Mouse (Mus musculus) neural tube, embryonic 12.5 days (tissue): ENCODE data around the gene Rab20. TPM values are rescaled to one million over a fixed set of nuclear protein-coding genes. Genes with fewer than 3 reads are reported as not detected.

Experiments
- ATAC-seq: fragments of 200-750 bp; cut with Nextera tagmentation; 2 replicates; pipeline ENCODE4 v1.8.0; 2017; ENCODE audit warnings: low read depth, mild to moderate bottlenecking, moderate TSS enrichment, moderate library complexity; ENCODE audit not compliant: low FRiP score
- H3K27ac ChIP-seq: fragments of 300-500 bp; sonication (generic); 2 replicates; pipeline ENCODE4 v1.5.1; 2016
- H3K27me3 ChIP-seq: fragments of 300-500 bp; sonication (generic); replicated peaks from 2 replicates; pipeline ENCODE4 v1.6.1; 2016; ENCODE audit warnings: mild to moderate bottlenecking
- H3K36me3 ChIP-seq: fragments of 300-500 bp; sonication (generic); 2 replicates; pipeline ENCODE4 v1.6.1; 2016; ENCODE audit warnings: mild to moderate bottlenecking
- H3K4me1 ChIP-seq: fragments of 300-500 bp; sonication (generic); 2 replicates; pipeline ENCODE4 v1.6.1; 2016
- H3K4me2 ChIP-seq: fragments of 300-500 bp; sonication (generic); replicated peaks from 2 replicates; pipeline ENCODE4 v1.6.1; 2016; ENCODE audit warnings: mild to moderate bottlenecking
- H3K4me3 ChIP-seq: fragments of 300-500 bp; sonication (generic); 2 replicates; pipeline ENCODE4 v1.5.1; 2016
- H3K9ac ChIP-seq: fragments of 300-500 bp; sonication (generic); 2 replicates; pipeline ENCODE4 v1.6.1; 2016; ENCODE audit warnings: mild to moderate bottlenecking
- H3K9me3 ChIP-seq: fragments of 300-500 bp; sonication (generic); 2 replicates; pipeline ENCODE4 v1.6.1; 2016; ENCODE audit warnings: mild to moderate bottlenecking
- WGBS: fragments of 180-500 bp; shearing (Covaris S2); methylation state at CpG from one replicate; pipeline ENCODE4 v1.1.7; 2016; 5-methylcytosine and 5-hydroxymethylcytosine counted together
- polyA plus RNA-seq: library from polyadenylated mRNA; unstranded; fragments of >200 nt; fragmentation: Nextera tagmentation; extraction: Ambion mirVana; gene quantifications from 2 replicates; pipeline ENCODE4 v1.2.1, GENCODE M21; 2016

Gene Rab20
- polyA plus RNA-seq, 1 experiment from 2014 or later = 0.85 TPM

- H3K27ac ChIP-seq = no peak overlapping the region
- no peaks in the 10 kb centered on the region for H3K27me3 ChIP-seq
- no peak for ATAC-seq
- no peak overlapping the region for H3K9ac ChIP-seq
- peaks cover 5% of the 10 kb centered on the region; the same call in 1 of the 2 replicates for H3K4me1 ChIP-seq
- 93% methylated on average over 2 of the region's 2 CpGs for WGBS
- H3K9me3 ChIP-seq = peaks cover 7% of the 10 kb centered on the region; the same call in 1 of the 2 replicates
- no peak overlapping the region for H3K4me2 ChIP-seq
- no peak overlapping the region for H3K4me3 ChIP-seq
- H3K36me3 ChIP-seq = no peaks in the 10 kb centered on the region
Measured at GRCm38 (mm10) chr8:11463541-11463888, 15.0 kb downstream of the Rab20 start.

DNA sequence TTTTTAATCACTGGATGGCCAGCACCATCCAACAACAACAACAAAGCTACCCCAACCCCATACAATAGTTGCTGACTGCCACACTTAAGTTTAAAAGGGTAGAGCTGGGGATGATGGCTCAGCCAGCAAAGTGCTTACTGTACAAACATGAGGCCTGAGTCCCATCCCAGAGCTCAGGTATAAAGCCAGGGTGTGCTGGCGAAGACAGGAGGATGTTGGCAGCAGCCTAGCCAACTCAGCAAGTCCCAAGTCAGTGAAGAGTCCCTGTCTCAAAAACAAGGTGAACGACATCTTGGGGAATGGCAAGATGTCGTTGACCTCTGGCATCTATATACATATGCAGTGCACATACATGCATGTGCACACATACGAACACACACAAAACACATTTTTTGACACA is 15.9 kb downstream of the Rab20 start:
- 91% methylated on average over 4 of the region's 4 CpGs for WGBS
- Histone ChIP-seq H3K9ac (no peak overlapping the region), H3K4me2 (no peak overlapping the region)

GRCm38 (mm10) chr8:11461847-11462246 is 16.7 kb downstream of the Rab20 start:
- no peaks in the 10 kb centered on the region for H3K36me3 ChIP-seq
- H3K9me3 ChIP-seq = no peaks in the 10 kb centered on the region
- no peak for ATAC-seq
- H3K4me1 ChIP-seq = peaks cover 7% of the 10 kb centered on the region; the same call in 1 of the 2 replicates
- no peaks in the 10 kb centered on the region for H3K27me3 ChIP-seq
- H3K4me2 ChIP-seq = no peak overlapping the region
- H3K27ac ChIP-seq = no peak overlapping the region
- H3K4me3 ChIP-seq = no peak overlapping the region
- WGBS = 58% methylated on average over 2 of the region's 2 CpGs
- H3K9ac ChIP-seq = no peak overlapping the region

More for the DNA sequence above, 15.9 kb downstream of the Rab20 start:
- no peak for ATAC-seq
- Histone ChIP-seq H3K27me3 (no peaks in the 10 kb centered on the region), H3K4me1 (peaks cover 7% of the 10 kb centered on the region; the same call in 1 of the 2 replicates), H3K36me3 (no peaks in the 10 kb centered on the region), H3K4me3 (no peak overlapping the region), H3K9me3 (peaks cover 7% of the 10 kb centered on the region; the same call in 1 of the 2 replicates), H3K27ac (no peak overlapping the region)

DNA sequence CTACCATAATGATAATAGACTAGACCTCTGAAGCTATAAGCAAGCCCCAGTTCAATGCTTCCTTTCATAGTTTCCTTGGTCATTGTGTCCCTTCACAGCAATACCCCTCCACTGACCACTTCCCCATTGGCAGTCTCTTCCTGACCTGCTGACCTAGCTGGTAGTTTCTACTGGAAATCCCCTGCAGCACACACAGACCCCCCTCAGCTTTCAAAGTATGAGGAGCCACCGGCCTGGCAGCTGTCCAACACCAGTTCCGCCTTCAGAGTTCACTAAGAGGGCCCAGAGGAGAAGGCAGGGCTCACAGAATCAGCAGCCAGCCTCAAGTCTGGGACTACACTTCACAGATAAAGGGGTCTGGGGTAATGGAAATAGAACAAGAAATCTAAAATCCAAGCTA is 17.6 kb downstream of the Rab20 start:
- H3K4me1 ChIP-seq = peaks cover 7% of the 10 kb centered on the region; the same call in 1 of the 2 replicates
- 51% methylated on average over 2 of the region's 2 CpGs for WGBS
- ATAC-seq = no peak
- H3K36me3 ChIP-seq = no peaks in the 10 kb centered on the region
- H3K27me3 ChIP-seq = no peaks in the 10 kb centered on the region
- H3K9ac ChIP-seq = no peak overlapping the region
- H3K9me3 ChIP-seq = no peaks in the 10 kb centered on the region
- H3K4me2 ChIP-seq = no peak overlapping the region
- no peak overlapping the region for H3K4me3 ChIP-seq
- H3K27ac ChIP-seq = no peak overlapping the region

DNA sequence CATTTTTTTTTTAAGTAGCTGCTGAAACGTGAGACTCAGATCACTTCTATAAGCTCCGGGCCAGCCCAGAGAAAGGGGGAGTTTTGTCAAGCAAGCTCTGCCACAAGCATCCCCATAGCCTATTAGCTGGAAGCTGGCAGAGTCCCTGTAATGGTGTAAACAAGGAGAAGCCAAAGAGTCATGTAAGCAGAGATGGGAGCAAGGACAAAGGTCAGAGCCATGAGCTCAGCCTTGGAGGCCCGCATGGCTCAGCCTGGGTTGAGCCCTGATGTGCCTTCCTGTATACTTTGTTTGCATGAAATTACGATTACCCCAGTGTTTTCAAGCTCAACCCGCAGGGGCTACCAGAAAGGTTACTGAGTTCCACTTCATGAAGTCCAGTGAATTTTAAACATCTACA is 19.5 kb downstream of the Rab20 start:
- no peak overlapping the region for H3K27ac ChIP-seq
- no peak overlapping the region for H3K4me3 ChIP-seq
- no peaks in the 10 kb centered on the region for H3K36me3 ChIP-seq
- no peak overlapping the region for H3K4me2 ChIP-seq
- no peaks in the 10 kb centered on the region for H3K9me3 ChIP-seq
- no peaks in the 10 kb centered on the region for H3K27me3 ChIP-seq
- H3K9ac ChIP-seq = no peak overlapping the region
- H3K4me1 ChIP-seq = peaks cover 7% of the 10 kb centered on the region; the same call in 1 of the 2 replicates
- WGBS = 54% methylated on average over 5 of the region's 5 CpGs
- no peak for ATAC-seq

DNA sequence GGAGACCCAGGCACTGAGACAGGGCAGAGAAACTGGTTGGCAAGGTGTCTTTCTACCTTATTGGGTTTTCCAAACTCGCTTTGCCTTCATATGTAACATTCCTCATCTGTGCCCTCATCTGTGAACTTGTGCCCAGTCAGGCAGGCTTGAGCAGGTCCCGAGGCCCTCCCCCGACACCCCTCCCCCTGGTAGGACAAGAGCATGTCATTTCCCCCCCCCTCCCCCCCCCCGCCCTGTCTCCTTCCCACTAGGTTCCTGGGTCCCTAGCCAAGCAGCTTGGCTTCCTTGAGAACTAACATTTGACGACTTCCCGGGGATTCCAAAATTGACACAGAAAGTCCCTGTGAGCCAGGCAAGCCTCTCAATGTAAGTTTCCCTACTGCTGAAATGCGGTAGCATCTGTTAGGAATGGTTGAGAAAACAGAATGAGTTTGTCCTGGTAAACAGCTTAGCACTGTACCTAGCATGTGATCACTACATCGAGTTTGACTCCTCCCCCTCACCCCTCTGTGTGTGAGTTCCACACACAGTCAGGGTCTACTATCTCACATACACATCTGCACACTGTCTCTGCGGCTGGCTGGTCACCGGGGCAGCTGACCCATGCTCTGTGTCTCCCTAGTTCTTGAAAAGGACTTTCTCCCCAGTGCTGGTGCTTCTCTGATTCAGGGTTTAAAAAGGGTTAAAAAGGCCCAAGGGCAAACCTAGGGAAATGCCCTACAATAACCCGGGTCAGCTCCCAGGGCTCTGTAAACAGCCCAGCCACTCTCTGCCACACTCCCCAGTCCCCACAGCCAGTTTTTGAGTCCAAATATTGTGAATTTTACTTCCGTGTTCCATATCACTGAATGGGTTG is 20.3 kb downstream of the Rab20 start:
- Histone ChIP-seq H3K4me2 (no peak overlapping the region), H3K9me3 (no peaks in the 10 kb centered on the region), H3K9ac (no peak overlapping the region), H3K4me3 (no peak overlapping the region), H3K36me3 (no peaks in the 10 kb centered on the region), H3K27me3 (no peaks in the 10 kb centered on the region), H3K27ac (no peak overlapping the region), H3K4me1 (peaks cover 7% of the 10 kb centered on the region; the same call in 1 of the 2 replicates)
- WGBS = 56% methylated on average over 12 of the region's 12 CpGs
- no peak for ATAC-seq

- H3K9me3 ChIP-seq = no peaks in the 10 kb centered on the region
- H3K4me1 ChIP-seq = peaks cover 7% of the 10 kb centered on the region; the same call in 1 of the 2 replicates
- H3K27me3 ChIP-seq = no peaks in the 10 kb centered on the region
- no peaks in the 10 kb centered on the region for H3K36me3 ChIP-seq
- H3K27ac ChIP-seq = no peak overlapping the region
- H3K4me3 ChIP-seq = no peak overlapping the region
- 80% methylated on average over 3 of the region's 3 CpGs for WGBS
- H3K4me2 ChIP-seq = no peak overlapping the region
- ATAC-seq = no peak
- H3K9ac ChIP-seq = no peak overlapping the region
Measured at GRCm38 (mm10) chr8:11457278-11457677, 21.2 kb downstream of the Rab20 start.

GRCm38 (mm10) chr8:11454228-11454627 is 24.3 kb downstream of the Rab20 start:
- no peak overlapping the region for H3K9ac ChIP-seq
- ATAC-seq = no peak
- no peaks in the 10 kb centered on the region for H3K36me3 ChIP-seq
- H3K27ac ChIP-seq = no peak overlapping the region
- H3K9me3 ChIP-seq = no peaks in the 10 kb centered on the region
- H3K4me2 ChIP-seq = no peak overlapping the region
- 38% methylated on average over 12 of the region's 12 CpGs for WGBS
- H3K4me3 ChIP-seq = no peak overlapping the region
- no peaks in the 10 kb centered on the region for H3K27me3 ChIP-seq
- H3K4me1 ChIP-seq = peaks cover 4% of the 10 kb centered on the region; the same call in 1 of the 2 replicates

DNA sequence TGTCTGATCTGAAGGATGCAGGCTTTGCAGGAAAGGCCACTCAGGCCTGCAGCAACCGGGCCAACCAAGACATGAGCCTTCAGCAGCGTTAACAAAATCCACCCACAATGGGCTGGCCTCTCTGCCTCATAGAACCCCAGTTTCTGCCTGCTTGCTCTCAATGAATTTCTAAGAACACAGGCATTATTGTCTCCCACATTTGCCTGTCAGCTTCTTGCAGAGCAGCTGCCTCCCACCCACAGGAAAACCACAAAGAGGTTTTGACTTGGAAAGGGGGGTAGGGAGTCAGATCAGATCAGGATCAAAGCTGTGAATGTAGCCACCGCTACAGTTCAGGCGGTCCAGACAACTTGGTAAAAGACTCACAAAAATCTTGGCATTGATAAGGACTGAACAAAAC is 25.5 kb downstream of the Rab20 start:
- H3K9ac ChIP-seq = no peak overlapping the region
- H3K9me3 ChIP-seq = no peaks in the 10 kb centered on the region
- H3K27ac ChIP-seq = no peak overlapping the region
- H3K4me1 ChIP-seq = no peaks in the 10 kb centered on the region; the same call in 1 of the 2 replicates
- H3K4me2 ChIP-seq = no peak overlapping the region
- ATAC-seq = no peak
- WGBS = 44% methylated on average over 4 of the region's 4 CpGs
- no peaks in the 10 kb centered on the region for H3K27me3 ChIP-seq
- H3K36me3 ChIP-seq = 0 out of 2 replicates have a peak, but pooled peaks cover 4% of the 10 kb centered on the region
- no peak overlapping the region for H3K4me3 ChIP-seq

DNA sequence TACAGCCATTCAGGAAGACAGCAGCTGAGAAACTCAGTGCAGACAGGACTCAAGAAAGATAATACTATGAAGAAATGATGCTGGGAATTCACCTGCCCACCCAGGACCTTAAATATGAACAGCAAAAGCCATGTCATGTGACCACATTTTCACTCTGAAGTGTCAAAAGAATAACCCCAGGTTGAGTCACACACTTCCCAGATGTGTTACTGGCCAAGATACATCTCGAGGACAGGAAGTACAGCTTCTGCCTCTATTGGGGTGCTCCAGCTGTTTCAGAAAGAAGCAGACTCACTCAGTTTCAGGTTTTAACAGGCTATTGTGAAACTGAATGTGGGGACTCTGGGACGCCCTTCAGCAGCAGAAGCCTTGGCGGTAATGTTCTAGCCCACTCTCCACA is 26.0 kb downstream of the Rab20 start:
- no peaks in the 10 kb centered on the region for H3K27me3 ChIP-seq
- no peak overlapping the region for H3K9ac ChIP-seq
- no peaks in the 10 kb centered on the region for H3K9me3 ChIP-seq
- H3K4me2 ChIP-seq = no peak overlapping the region
- H3K36me3 ChIP-seq = 0 out of 2 replicates have a peak, but pooled peaks cover 4% of the 10 kb centered on the region
- no peak for ATAC-seq
- H3K4me1 ChIP-seq = no peaks in the 10 kb centered on the region; the same call in 1 of the 2 replicates
- WGBS = 72% methylated on average over 3 of the region's 3 CpGs
- no peak overlapping the region for H3K27ac ChIP-seq
- H3K4me3 ChIP-seq = no peak overlapping the region

- WGBS = 94% methylated on average over 1 of the region's 1 CpGs
Measured at GRCm38 (mm10) chr8:11452152-11452551, 26.4 kb downstream of the Rab20 start.

GRCm38 (mm10) chr8:11450184-11451113 is 28.1 kb downstream of the Rab20 start:
- Histone ChIP-seq H3K27ac (no peak overlapping the region), H3K9me3 (no peaks in the 10 kb centered on the region), H3K4me3 (no peak overlapping the region), H3K36me3 (0 out of 2 replicates have a peak, but pooled peaks cover 4% of the 10 kb centered on the region), H3K4me2 (no peak overlapping the region), H3K4me1 (no peaks in the 10 kb centered on the region; the same call in 1 of the 2 replicates), H3K27me3 (no peaks in the 10 kb centered on the region), H3K9ac (no peak overlapping the region)
- 30% methylated on average over 8 of the region's 8 CpGs for WGBS
- no peak for ATAC-seq

More at GRCm38 (mm10) chr8:11452152-11452551, 26.4 kb downstream of the Rab20 start:
- H3K4me3 ChIP-seq = no peak overlapping the region
- H3K36me3 ChIP-seq = 0 out of 2 replicates have a peak, but pooled peaks cover 4% of the 10 kb centered on the region
- no peaks in the 10 kb centered on the region for H3K27me3 ChIP-seq
- no peak for ATAC-seq
- H3K9me3 ChIP-seq = no peaks in the 10 kb centered on the region
- H3K27ac ChIP-seq = no peak overlapping the region
- H3K4me2 ChIP-seq = no peak overlapping the region
- no peak overlapping the region for H3K9ac ChIP-seq
- no peaks in the 10 kb centered on the region; the same call in 1 of the 2 replicates for H3K4me1 ChIP-seq
